Mouse (Mus musculus) liver, postnatal 0 days (tissue): ENCODE data around the gene Macrod2. TPM values are rescaled to one million over a fixed set of nuclear protein-coding genes. Genes with fewer than 3 reads are reported as not detected.

Experiments
- ATAC-seq: fragments of 200-750 bp; cut with Nextera tagmentation; 2 replicates; pipeline ENCODE4 v1.8.0; 2017; ENCODE audit warnings: mild to moderate bottlenecking, moderate library complexity
- DNase-seq: peaks from one replicate; pipeline ENCODE4 v3.0.0-alpha.2; 2016
- H3K27ac ChIP-seq: fragments of 300-500 bp; sonication (generic); 2 replicates; pipeline ENCODE4 v1.5.1; 2014; ENCODE audit warnings: antibody characterized with exemption, moderate library complexity, mild to moderate bottlenecking, low read depth
- H3K27me3 ChIP-seq: fragments of 300-500 bp; sonication (generic); 2 replicates; pipeline ENCODE4 v1.6.1; 2014; ENCODE audit warnings: low read length, control low read depth, mixed read lengths; ENCODE audit not compliant: insufficient read depth
- H3K36me3 ChIP-seq: fragments of 300-500 bp; sonication (generic); replicated peaks from 2 replicates; pipeline ENCODE4 v1.6.1; 2014; ENCODE audit warnings: mild to moderate bottlenecking, control low read depth, low read length, moderate library complexity, mixed read lengths; ENCODE audit not compliant: insufficient read depth
- H3K4me1 ChIP-seq: fragments of 300-500 bp; sonication (generic); 2 replicates; pipeline ENCODE4 v1.6.1; 2014; ENCODE audit warnings: antibody characterized with exemption, mild to moderate bottlenecking, control low read depth; ENCODE audit not compliant: insufficient read depth
- H3K4me2 ChIP-seq: fragments of 300-500 bp; sonication (generic); 2 replicates; pipeline ENCODE4 v1.6.1; 2014; ENCODE audit warnings: low read depth, mild to moderate bottlenecking, low read length, moderate library complexity, mixed read lengths
- H3K4me3 ChIP-seq: fragments of 300-500 bp; sonication (generic); 2 replicates; pipeline ENCODE4 v1.5.1; 2014; ENCODE audit warnings: low read depth, low read length
- H3K9ac ChIP-seq: fragments of 300-500 bp; sonication (generic); replicated peaks from 2 replicates; pipeline ENCODE4 v1.6.1; 2014; ENCODE audit warnings: mild to moderate bottlenecking, moderate library complexity
- H3K9me3 ChIP-seq: fragments of 300-500 bp; sonication (generic); 2 replicates; pipeline ENCODE4 v1.6.1; 2016; ENCODE audit warnings: mild to moderate bottlenecking, control low read depth, low read length, mixed read lengths
- CTCF ChIP-seq: sonication (generic); IDR thresholded peaks from 2 replicates; pipeline ENCODE4 v1.5.1; 2016; ENCODE audit warnings: antibody characterized with exemption, low read depth
- EP300 ChIP-seq: IDR thresholded peaks from 2 replicates; pipeline ENCODE4 v1.6.1; 2016; ENCODE audit warnings: antibody characterized with exemption, low read depth, mild to moderate bottlenecking
- WGBS: fragments of 180-500 bp; shearing (Covaris S2); extraction: QIAGEN DNeasy Blood & Tissue Kit; methylation state at CpG from one replicate; pipeline ENCODE4 v1.1.7; 2014; ENCODE audit not compliant: insufficient replicate concordance; 5-methylcytosine and 5-hydroxymethylcytosine counted together
- polyA plus RNA-seq: library from polyadenylated mRNA; unstranded; fragments of >200 nt; fragmentation: Nextera tagmentation; extraction: Ambion mirVana; gene quantifications from 2 replicates; pipeline ENCODE4 v1.2.1, GENCODE M21; 2015

Macrod2 gene
- polyA plus RNA-seq, 1 experiment from 2014 or later: 9.3 TPM

- no peak for ATAC-seq
- no peaks in the 10 kb centered on the region for H3K36me3 ChIP-seq
- H3K9ac ChIP-seq: no peak overlapping the region
- WGBS: 78% methylated on average over 2 of the region's 2 CpGs
- DNase-seq: no peak
- H3K4me3 ChIP-seq: no peak overlapping the region
- H3K4me2 ChIP-seq: no peak overlapping the region
- H3K27ac ChIP-seq: no peak overlapping the region
- H3K4me1 ChIP-seq: no peaks in the 10 kb centered on the region
- no peaks in the 10 kb centered on the region for H3K27me3 ChIP-seq
- no peak for TF ChIP-seq EP300
- TF ChIP-seq CTCF: no peak
- no peaks in the 10 kb centered on the region for H3K9me3 ChIP-seq
Observed at GRCm38 (mm10) chr2:141212291-141212690, 817.2 kb downstream of the Macrod2 start.

- Histone ChIP-seq H3K4me2 (no peak overlapping the region), H3K9me3 (no peaks in the 10 kb centered on the region), H3K36me3 (no peaks in the 10 kb centered on the region), H3K27ac (no peak overlapping the region), H3K27me3 (no peaks in the 10 kb centered on the region), H3K9ac (no peak overlapping the region), H3K4me3 (no peak overlapping the region), H3K4me1 (no peaks in the 10 kb centered on the region)
- 82% methylated on average over 2 of the region's 2 CpGs for WGBS
- DNase-seq: no peak
- TF ChIP-seq EP300: no peak
- TF ChIP-seq CTCF: no peak
- no peak for ATAC-seq
Observed at GRCm38 (mm10) chr2:141217490-141217889, 822.4 kb downstream of the Macrod2 start.

- Histone ChIP-seq H3K36me3 (no peaks in the 10 kb centered on the region), H3K4me2 (no peak overlapping the region), H3K9ac (no peak overlapping the region), H3K27ac (no peak overlapping the region), H3K4me3 (no peak overlapping the region), H3K9me3 (no peaks in the 10 kb centered on the region), H3K4me1 (no peaks in the 10 kb centered on the region), H3K27me3 (no peaks in the 10 kb centered on the region)
- 79% methylated on average over 3 of the region's 3 CpGs for WGBS
- DNase-seq (no peak), ATAC-seq (no peak)
- TF ChIP-seq EP300: no peak
- TF ChIP-seq CTCF: no peak
Observed at GRCm38 (mm10) chr2:141217925-141218324, 822.8 kb downstream of the Macrod2 start.

- no peaks in the 10 kb centered on the region for H3K4me1 ChIP-seq
- no peak for ATAC-seq
- no peaks in the 10 kb centered on the region for H3K36me3 ChIP-seq
- H3K9ac ChIP-seq: no peak overlapping the region
- TF ChIP-seq CTCF: no peak
- TF ChIP-seq EP300: no peak
- H3K27ac ChIP-seq: no peak overlapping the region
- no peaks in the 10 kb centered on the region for H3K27me3 ChIP-seq
- no peak overlapping the region for H3K4me3 ChIP-seq
- 74% methylated on average over 1 of the region's 1 CpGs for WGBS
- no peak for DNase-seq
- H3K4me2 ChIP-seq: no peak overlapping the region
- H3K9me3 ChIP-seq: no peaks in the 10 kb centered on the region
Observed at GRCm38 (mm10) chr2:141228809-141229208, 833.7 kb downstream of the Macrod2 start.

GRCm38 (mm10) chr2:141229820-141230219 is 834.7 kb downstream of the Macrod2 start:
- H3K4me1 ChIP-seq: no peaks in the 10 kb centered on the region
- ATAC-seq (no peak), DNase-seq (no peak)
- H3K4me2 ChIP-seq: no peak overlapping the region
- H3K27me3 ChIP-seq: no peaks in the 10 kb centered on the region
- no peak overlapping the region for H3K9ac ChIP-seq
- H3K4me3 ChIP-seq: no peak overlapping the region
- WGBS: 84% methylated on average over 6 of the region's 6 CpGs
- no peaks in the 10 kb centered on the region for H3K36me3 ChIP-seq
- no peak for TF ChIP-seq EP300
- no peak for TF ChIP-seq CTCF
- no peak overlapping the region for H3K27ac ChIP-seq
- no peaks in the 10 kb centered on the region for H3K9me3 ChIP-seq

- WGBS: 46% methylated on average over 16 of the region's 16 CpGs
- ATAC-seq: no peak
- TF ChIP-seq CTCF: no peak
- no peak for TF ChIP-seq EP300
- no peaks in the 10 kb centered on the region for H3K36me3 ChIP-seq
- no peak overlapping the region for H3K27ac ChIP-seq
- no peaks in the 10 kb centered on the region for H3K27me3 ChIP-seq
- H3K4me1 ChIP-seq: no peaks in the 10 kb centered on the region
- H3K4me3 ChIP-seq: no peak overlapping the region
- no peaks in the 10 kb centered on the region for H3K9me3 ChIP-seq
- no peak overlapping the region for H3K9ac ChIP-seq
- H3K4me2 ChIP-seq: no peak overlapping the region
- DNase-seq: no peak
Observed at GRCm38 (mm10) chr2:141231011-141231668, 836.0 kb downstream of the Macrod2 start.

- H3K4me2 ChIP-seq: no peak overlapping the region
- 72% methylated on average over 8 of the region's 8 CpGs for WGBS
- H3K9me3 ChIP-seq: no peaks in the 10 kb centered on the region
- no peaks in the 10 kb centered on the region for H3K27me3 ChIP-seq
- H3K4me1 ChIP-seq: no peaks in the 10 kb centered on the region
- ATAC-seq: no peak
- no peak overlapping the region for H3K27ac ChIP-seq
- no peaks in the 10 kb centered on the region for H3K36me3 ChIP-seq
- TF ChIP-seq EP300 (no peak), CTCF (no peak)
- no peak for DNase-seq
- H3K9ac ChIP-seq: no peak overlapping the region
- H3K4me3 ChIP-seq: no peak overlapping the region
Observed at GRCm38 (mm10) chr2:141234306-141234705, 839.2 kb downstream of the Macrod2 start.
